Mouse (Mus musculus): ENCODE results near the gene Dbp. TPM values are rescaled to one million over a fixed set of nuclear protein-coding genes. Genes with fewer than 3 reads are reported as not detected.

Gene Dbp
- total RNA-seq, 1 experiment from 2014 or later: 444 TPM

DNA sequence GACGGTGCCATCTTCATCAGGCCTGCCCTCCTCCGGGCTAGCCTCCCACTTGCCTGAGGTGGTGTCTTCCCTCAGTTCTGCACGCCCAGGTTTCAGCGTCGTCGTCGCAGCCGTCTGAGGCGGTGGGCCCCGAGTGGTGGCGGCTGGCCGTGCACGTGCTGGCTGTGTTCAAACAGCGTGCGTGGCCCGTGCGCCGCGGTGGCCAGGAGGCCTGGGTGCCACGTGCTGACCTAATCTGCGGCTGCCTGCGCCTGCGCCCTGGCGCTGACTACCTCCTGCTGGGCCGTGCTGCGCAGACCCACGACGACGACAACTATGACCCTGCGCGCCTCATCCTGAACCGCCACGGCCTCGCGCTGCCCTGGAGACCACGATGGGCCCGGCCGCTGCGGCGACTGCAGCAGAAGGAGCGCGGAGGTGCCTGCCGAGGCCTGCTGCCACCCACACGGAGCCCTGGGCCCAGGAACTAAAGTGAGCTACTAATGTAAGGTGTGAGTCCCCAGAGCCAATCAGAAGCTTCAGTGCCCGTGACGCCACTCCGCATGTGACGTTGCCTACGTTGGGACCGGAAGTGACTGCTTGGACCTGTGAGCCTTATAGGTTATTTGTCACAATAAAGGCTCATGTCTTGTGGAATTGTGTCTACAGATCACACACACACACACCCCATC lies 10.8 kb upstream of the Dbp start, which contains the start of gene Sec1:
Sec1 (minus strand) TSS at position 482 of the 671 bp plus-strand sequence.
- no peak for DNase-seq

DNA sequence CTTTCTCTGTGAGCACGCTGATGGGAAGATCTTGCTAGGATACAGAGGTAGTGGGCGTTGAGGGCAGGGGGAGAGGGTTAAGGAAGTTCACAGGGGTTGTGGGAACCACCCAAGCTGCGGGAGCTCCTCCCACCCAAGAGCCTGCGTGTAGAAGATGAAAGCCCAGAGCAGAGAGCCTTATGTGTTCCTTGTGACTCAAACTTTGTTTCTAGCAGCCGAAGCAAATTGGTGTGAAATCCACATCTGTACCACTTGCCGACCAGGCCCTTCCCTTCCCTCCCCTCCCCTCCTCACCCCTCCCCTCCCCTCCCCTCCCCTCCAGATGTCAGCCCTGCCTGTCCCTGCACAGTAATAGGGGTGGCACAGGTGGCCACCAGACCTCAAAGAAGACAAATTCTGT lies 9.8 kb upstream of the Dbp start:
- DNase-seq: no peak

GRCm38 (mm10) chr7:45697894-45698293 lies 7.0 kb upstream of the Dbp start:
- DNase-seq: no peak

GRCm38 (mm10) chr7:45699523-45700141 lies 5.3 kb upstream of the Dbp start, which contains the start of gene Car11:
Car11 (plus strand) TSS chr7:45699843.
- no peak for DNase-seq

- DNase-seq: peak; percentile 64
Observed at GRCm38 (mm10) chr7:45700301-45701015, 4.4 kb upstream of the Dbp start.

DNA sequence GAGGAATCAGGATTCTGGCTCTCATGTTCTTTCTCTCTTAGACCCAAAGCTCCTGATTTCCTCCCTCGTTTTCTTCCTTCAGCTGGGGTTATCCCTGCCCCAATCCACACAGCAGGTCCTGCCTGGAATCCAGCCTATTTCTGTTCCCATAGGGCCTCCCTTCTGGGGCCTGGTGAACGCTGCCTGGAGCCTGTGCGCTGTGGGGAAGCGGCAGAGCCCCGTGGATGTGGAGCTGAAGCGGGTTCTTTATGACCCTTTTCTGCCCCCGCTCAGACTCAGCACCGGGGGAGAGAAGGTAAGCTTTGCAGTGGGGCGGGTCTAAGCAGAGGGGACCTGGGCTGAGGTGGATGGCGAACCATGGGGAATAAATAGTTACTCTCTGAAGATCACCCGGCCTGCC lies 3.8 kb upstream of the Dbp start:
- DNase-seq: no peak

- DNase-seq: no peak
Observed at GRCm38 (mm10) chr7:45701607-45702006, 3.3 kb upstream of the Dbp start.

DNA sequence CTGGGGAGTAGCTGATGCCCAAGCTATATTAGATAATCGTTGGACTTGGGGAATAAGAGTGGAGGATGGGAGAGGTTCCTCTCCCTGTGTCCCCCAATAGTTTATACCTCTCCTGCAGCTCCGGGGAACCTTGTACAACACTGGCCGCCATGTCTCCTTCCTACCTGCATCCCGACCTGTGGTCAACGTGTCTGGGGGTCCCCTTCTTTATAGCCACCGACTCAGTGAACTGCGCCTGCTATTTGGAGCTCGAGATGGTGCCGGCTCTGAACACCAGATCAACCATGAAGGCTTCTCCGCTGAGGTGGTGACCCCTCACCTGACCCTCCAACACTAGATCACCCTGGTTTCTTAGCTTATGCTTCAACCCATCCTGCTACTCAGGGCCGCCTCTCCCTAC lies 2.6 kb upstream of the Dbp start:
- no peak for DNase-seq

- DNase-seq: no peak
Observed at GRCm38 (mm10) chr7:45702809-45703520, 1.9 kb upstream of the Dbp start.

- DNase-seq: no peak
Observed at GRCm38 (mm10) chr7:45703521-45704033, 1.3 kb upstream of the Dbp start.

DNA sequence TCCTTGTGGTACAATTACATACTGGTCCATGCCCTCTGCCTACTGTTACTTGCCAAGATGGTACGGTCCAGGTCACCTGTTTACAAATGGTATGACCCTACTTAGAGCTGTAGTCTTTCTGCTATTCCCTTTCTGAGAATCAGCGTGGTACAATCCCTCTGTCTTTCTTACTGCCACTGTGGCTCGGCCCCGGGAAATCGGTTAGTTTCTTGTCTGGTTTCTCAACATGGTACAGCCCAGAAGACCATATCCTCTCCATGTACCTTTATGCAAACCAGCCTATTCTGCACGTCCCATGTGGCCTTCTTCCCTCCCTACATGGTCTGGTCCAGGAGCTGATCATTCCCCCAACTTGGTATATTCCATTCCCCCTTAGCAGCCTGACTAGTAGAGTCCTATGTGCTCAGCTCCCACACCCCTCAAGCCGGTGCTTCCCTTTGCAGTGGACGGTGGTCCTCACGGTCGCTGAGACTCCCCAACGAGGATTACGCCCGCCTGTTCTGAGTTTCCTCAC lies 785 bp upstream of the Dbp start:
- peak; percentile 44 for DNase-seq

GRCm38 (mm10) chr7:45705443-45705864 lies 566 bp downstream of the Dbp start:
- DNase-seq: no peak

- DNase-seq: peak; percentile 85
Observed at GRCm38 (mm10) chr7:45705873-45706281, 989 bp downstream of the Dbp start.

DNA sequence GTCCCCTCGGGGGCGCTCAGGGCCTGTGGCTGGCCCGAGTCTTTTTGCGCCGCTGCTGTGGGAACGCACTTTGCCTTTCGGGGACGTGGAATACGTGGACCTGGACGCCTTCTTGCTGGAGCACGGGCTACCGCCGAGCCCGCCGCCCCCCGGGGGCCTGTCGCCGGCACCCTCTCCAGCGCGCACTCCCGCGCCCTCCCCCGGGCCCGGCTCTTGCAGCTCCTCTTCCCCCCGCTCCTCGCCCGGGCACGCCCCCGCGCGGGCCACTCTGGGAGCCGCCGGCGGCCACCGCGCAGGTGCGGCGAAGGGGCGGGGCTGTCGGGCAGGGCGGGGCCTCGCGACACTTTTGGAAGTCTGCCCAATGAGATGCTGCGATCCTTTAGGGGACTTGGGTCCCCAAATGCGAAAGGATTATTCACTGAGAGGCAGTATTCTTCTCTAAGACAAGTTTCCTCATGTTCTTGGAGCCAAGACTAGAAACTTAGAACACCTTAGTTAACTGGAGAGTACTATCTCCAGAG lies 1.9 kb downstream of the Dbp start:
- peak; percentile 93 for DNase-seq

DNA sequence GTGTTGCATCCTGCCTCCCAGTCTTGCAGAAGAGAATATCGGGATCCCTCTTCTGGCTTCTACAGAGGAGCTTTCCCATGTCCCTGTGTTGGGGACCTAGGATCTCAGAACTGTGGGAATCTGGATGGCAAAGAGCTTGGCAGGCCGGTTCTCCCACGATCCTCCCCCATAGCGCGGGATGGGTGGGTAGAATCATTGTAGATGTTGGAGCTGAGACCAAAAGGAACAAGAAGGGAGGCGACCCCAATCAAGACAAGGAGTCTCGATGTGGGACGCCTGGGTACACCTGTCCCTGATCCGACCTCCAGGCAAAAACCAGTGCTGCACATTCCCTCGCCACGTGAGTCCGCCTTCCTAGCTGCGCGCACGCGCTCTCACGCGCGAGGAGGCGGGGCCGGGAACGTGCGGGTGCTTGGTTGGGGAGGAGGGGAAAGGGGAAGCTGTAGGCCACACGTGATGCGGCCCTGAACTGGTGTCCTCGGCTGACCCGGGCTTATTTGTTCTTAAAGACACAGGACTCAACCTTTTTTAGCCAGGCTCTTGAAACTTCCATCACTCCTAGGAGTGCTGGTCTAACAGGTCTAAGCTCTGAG lies 2.6 kb downstream of the Dbp start:
- peak; percentile 99 for DNase-seq

DNA sequence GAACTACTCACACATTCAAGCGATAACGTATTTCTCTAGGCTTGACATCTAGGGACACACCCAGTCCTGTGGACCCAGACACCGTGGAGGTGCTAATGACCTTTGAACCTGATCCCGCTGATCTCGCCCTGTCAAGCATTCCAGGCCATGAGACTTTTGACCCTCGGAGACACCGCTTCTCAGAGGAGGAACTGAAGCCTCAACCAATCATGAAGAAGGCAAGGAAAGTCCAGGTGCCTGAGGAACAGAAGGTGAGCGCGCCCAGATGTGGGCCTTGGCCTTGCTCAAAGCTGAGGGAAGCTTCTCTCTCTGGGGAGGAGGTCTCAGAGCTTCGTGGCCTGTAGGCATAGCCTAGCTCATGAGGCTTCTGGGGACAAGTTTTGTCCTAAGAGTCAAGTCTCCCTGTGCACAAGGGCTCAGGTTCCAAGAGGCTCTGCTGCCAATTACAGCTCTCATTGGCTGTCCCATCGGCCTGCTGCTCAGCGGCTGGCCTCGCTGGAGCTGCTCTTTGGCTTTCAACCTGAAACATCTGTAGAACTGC lies 3.4 kb downstream of the Dbp start:
- no peak for DNase-seq

DNA sequence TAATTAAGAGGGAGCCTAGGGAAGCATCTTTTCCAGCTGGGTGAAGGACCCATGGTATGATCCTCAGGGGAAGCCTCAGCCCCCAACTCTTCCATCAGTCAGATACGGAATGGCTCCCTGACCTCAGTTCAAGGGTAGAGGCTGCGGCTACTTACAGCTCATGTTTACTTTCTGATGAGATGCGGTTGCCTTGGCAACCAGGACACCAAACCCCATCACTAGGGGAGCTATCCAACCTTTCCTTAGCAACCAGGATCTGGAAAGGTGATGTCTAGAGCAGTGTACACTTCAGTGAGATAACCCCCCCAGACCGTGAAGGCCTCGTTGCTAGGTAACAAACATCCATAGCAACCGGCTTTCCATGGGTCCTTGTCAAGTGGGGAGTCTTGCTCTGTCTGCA lies 4.1 kb downstream of the Dbp start:
- DNase-seq: no peak

DNA sequence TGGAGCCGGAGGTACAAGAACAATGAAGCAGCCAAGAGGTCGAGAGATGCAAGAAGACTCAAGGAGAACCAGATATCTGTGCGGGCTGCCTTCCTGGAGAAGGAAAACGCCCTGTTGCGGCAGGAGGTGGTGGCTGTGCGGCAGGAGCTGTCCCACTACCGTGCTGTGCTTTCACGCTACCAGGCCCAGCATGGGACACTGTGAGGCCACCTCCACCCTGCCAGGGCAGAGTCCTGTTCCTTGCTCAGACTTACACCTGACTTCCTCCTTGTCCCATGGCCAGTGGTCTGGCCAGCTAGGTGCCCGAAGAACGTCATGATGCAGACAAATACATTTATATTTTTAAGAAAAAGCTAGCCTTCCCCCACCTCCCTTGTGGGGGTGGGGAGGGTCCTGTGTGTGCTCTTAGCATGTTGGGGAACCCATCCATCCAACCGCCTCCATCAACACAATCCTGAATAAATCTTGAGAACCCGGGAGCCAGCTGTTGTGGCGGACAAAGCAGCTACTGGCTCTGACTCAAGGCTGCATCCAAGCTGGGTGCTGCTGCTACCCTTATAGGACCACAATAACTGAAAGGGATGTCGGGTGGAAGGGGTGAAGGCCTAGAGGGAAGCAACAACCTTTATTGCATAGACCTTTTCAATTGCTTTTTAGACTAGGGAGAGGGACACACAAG lies 4.9 kb downstream of the Dbp start:
- DNase-seq: no peak

GRCm38 (mm10) chr7:45710477-45711191 lies 5.7 kb downstream of the Dbp start:
- DNase-seq: no peak
